23 mouse cellular contexts compared by ENCODE assay signal in genomic region chr12:51190754-51191153, GRCm38 (mm10).
DNase-seq lines count a peak whose midpoint lies in the region; ATAC-seq lines count a peak whose summit lies in the region.
"Had no signal": no experiment of that assay in that cellular context is flagged by ENCODE, and none has a peak within 500 bp of the region (broad histone marks: within the 10 kb centered on the region; RNA-seq: fewer than 3 reads in every experiment).

No protein-coding gene starts in this region.

- H3K27me3 ChIP-seq in forebrain, embryonic 11.5 days (ENCODE audit: control insufficient read depth, insufficient read depth, low read length), result no peaks in the 10 kb centered on the region
- peaks cover 19% of the 10 kb centered on the region for H3K27me3 ChIP-seq in forebrain, embryonic 10.5 days (ENCODE audit: poor library complexity, severe bottlenecking)
- H3K27me3 ChIP-seq in midbrain, embryonic 13.5 days, result peaks cover 5% of the 10 kb centered on the region
- H3K27me3 ChIP-seq in midbrain, embryonic 16.5 days (ENCODE audit: control insufficient read depth, insufficient read depth, low read depth, low read length), result no peaks in the 10 kb centered on the region
- H3K27me3 ChIP-seq in forebrain, embryonic 15.5 days, result no peaks in the 10 kb centered on the region
- H3K27me3 ChIP-seq: heart, embryonic 13.5 days; hindbrain, embryonic 12.5 days had no signal

- no peak overlapping the region for H3K9ac ChIP-seq in forebrain, embryonic 11.5 days (ENCODE audit: low read length)
- H3K9ac ChIP-seq in midbrain, embryonic 13.5 days (replicated peaks), result 0 out of 2 replicates have a peak overlapping the region, but pooled peaks have one; percentile 14
- H3K9ac ChIP-seq in midbrain, embryonic 16.5 days (ENCODE audit: low read depth, low read length), result no peak overlapping the region
- H3K9ac ChIP-seq in forebrain, embryonic 15.5 days (replicated peaks), result no peak overlapping the region
- H3K9ac ChIP-seq: heart, embryonic 13.5 days; hindbrain, embryonic 12.5 days had no signal

- H3K4me1 ChIP-seq in forebrain, embryonic 11.5 days (replicated peaks; ENCODE audit: control insufficient read depth, insufficient read depth, low read length), result peaks cover 4% of the 10 kb centered on the region; the same call in 1 of the 2 replicates
- H3K4me1 ChIP-seq in forebrain, embryonic 10.5 days, result peaks cover 26% of the 10 kb centered on the region
- peaks cover 9% of the 10 kb centered on the region for H3K4me1 ChIP-seq in midbrain, embryonic 13.5 days (replicated peaks)
- H3K4me1 ChIP-seq in midbrain, embryonic 16.5 days (ENCODE audit: control insufficient read depth, insufficient read depth, low read length), result peaks cover 5% of the 10 kb centered on the region; the same call in 1 of the 2 replicates
- peaks cover 54% of the 10 kb centered on the region for H3K4me1 ChIP-seq in forebrain, embryonic 15.5 days
- H3K4me1 ChIP-seq: heart, embryonic 13.5 days; limb, embryonic 10.5 days had no signal

- peak; percentile 57; the same call in 1 of the 2 replicates for ATAC-seq in forebrain, embryonic 11.5 days (replicated peaks; ENCODE audit: low FRiP score)
- peak; percentile 29; the same call in 1 of the 2 replicates for ATAC-seq in midbrain, embryonic 13.5 days
- no peak for ATAC-seq in midbrain, embryonic 16.5 days
- ATAC-seq in forebrain, embryonic 15.5 days (replicated peaks), result peak; percentile 27; the same call in 1 of the 2 replicates
- ATAC-seq: CD4-positive, CD25-positive, alpha-beta regulatory T cell, adult 4 months had no signal

- H3K4me3 ChIP-seq in forebrain, embryonic 11.5 days (ENCODE audit: low read depth, low read length), result no peak overlapping the region
- H3K4me3 ChIP-seq in forebrain, embryonic 10.5 days, result no peak overlapping the region
- H3K4me3 ChIP-seq in midbrain, embryonic 13.5 days (replicated peaks), result no peak overlapping the region
- no peak overlapping the region for H3K4me3 ChIP-seq in midbrain, embryonic 16.5 days (ENCODE audit: low read depth, low read length)
- no peak overlapping the region for H3K4me3 ChIP-seq in forebrain, embryonic 15.5 days
- H3K4me3 ChIP-seq: heart, adult 2 months; heart, embryonic 13.5 days; hindbrain, embryonic 12.5 days; limb, embryonic 10.5 days had no signal

- no peak for DNase-seq in forebrain, embryonic 11.5 days (ENCODE audit: low spot score)
- no peak for DNase-seq in forebrain, embryonic 10.5 days (ENCODE audit: extremely low spot score, low spot score)
- DNase-seq in frontal cortex, postnatal 36 days (ENCODE audit: low spot score in 2 of 2), result no peak
- DNase-seq in cerebellum, adult 8-10 months, result no peak
- DNase-seq: adrenal gland, postnatal 36 days; cerebellum, adult 11-12 months; cerebellum, postnatal 14 days; gastrocnemius, postnatal 36 days; heart, adult 2 months; heart, postnatal 14 days; kidney, adult 11 months; kidney, postnatal 4 days; layer of hippocampus, adult 9-11 months; right cerebral cortex, postnatal 25 days; spleen, adult 18-20 months; thymus, postnatal 14 days had no signal

- H3K9me3 ChIP-seq in forebrain, embryonic 11.5 days (ENCODE audit: control insufficient read depth, low read length), result no peaks in the 10 kb centered on the region
- no peaks in the 10 kb centered on the region for H3K9me3 ChIP-seq in forebrain, embryonic 10.5 days
- no peaks in the 10 kb centered on the region for H3K9me3 ChIP-seq in midbrain, embryonic 13.5 days
- no peaks in the 10 kb centered on the region for H3K9me3 ChIP-seq in midbrain, embryonic 16.5 days (replicated peaks; ENCODE audit: control insufficient read depth, low read length, poor library complexity, severe bottlenecking)
- no peaks in the 10 kb centered on the region for H3K9me3 ChIP-seq in forebrain, embryonic 15.5 days
- H3K9me3 ChIP-seq: heart, embryonic 13.5 days; hindbrain, embryonic 12.5 days; limb, embryonic 10.5 days had no signal

- peak overlapping the region; percentile 47; the same call in 1 of the 2 replicates for H3K27ac ChIP-seq in forebrain, embryonic 11.5 days (ENCODE audit: low read depth, low read length)
- no peak overlapping the region for H3K27ac ChIP-seq in forebrain, embryonic 10.5 days
- H3K27ac ChIP-seq in midbrain, embryonic 13.5 days, result no peak overlapping the region
- H3K27ac ChIP-seq in midbrain, embryonic 16.5 days (ENCODE audit: low read length), result no peak overlapping the region
- peak overlapping the region; percentile 62 for H3K27ac ChIP-seq in forebrain, embryonic 15.5 days (replicated peaks)
- H3K27ac ChIP-seq: heart, adult 2 months; heart, embryonic 13.5 days; hindbrain, embryonic 12.5 days; limb, embryonic 10.5 days had no signal

- no peaks in the 10 kb centered on the region for H3K36me3 ChIP-seq in forebrain, embryonic 11.5 days (ENCODE audit: control insufficient read depth, insufficient read depth, low read length)
- no peaks in the 10 kb centered on the region for H3K36me3 ChIP-seq in forebrain, embryonic 10.5 days (replicated peaks)
- no peaks in the 10 kb centered on the region for H3K36me3 ChIP-seq in midbrain, embryonic 13.5 days
- no peaks in the 10 kb centered on the region for H3K36me3 ChIP-seq in midbrain, embryonic 16.5 days (ENCODE audit: control insufficient read depth, insufficient read depth, low read length)
- H3K36me3 ChIP-seq in forebrain, embryonic 15.5 days, result no peaks in the 10 kb centered on the region
- H3K36me3 ChIP-seq: heart, embryonic 13.5 days; hindbrain, embryonic 12.5 days; limb, embryonic 10.5 days had no signal

- WGBS in forebrain, embryonic 11.5 days, result 9% methylated on average over 1 of the region's 1 CpGs
- 9% methylated on average over 1 of the region's 1 CpGs for WGBS in forebrain, embryonic 10.5 days
- 7% methylated on average over 1 of the region's 1 CpGs for WGBS in midbrain, embryonic 13.5 days
- 10% methylated on average over 1 of the region's 1 CpGs for WGBS in midbrain, embryonic 16.5 days
- WGBS in forebrain, embryonic 15.5 days, result 11% methylated on average over 1 of the region's 1 CpGs

- 0 out of 2 replicates have a peak overlapping the region, but pooled peaks have one; percentile 11 for H3K4me2 ChIP-seq in forebrain, embryonic 11.5 days (ENCODE audit: low read depth, low read length, severe bottlenecking)
- H3K4me2 ChIP-seq in midbrain, embryonic 13.5 days (replicated peaks), result no peak overlapping the region
- no peak overlapping the region for H3K4me2 ChIP-seq in midbrain, embryonic 16.5 days (ENCODE audit: low read length)
- H3K4me2 ChIP-seq in forebrain, embryonic 15.5 days (replicated peaks), result no peak overlapping the region
- H3K4me2 ChIP-seq: heart, embryonic 13.5 days; hindbrain, embryonic 12.5 days had no signal

Comparison
In these comparisons a context has a peak if more than half of its experiments do, and no peak if none do; other contexts are left out.
1. H3K27ac ChIP-seq: peak in forebrain, embryonic 11.5 days (single experiment) and forebrain, embryonic 15.5 days (single experiment); none in forebrain, embryonic 10.5 days (single experiment), midbrain, embryonic 13.5 days (single experiment) and midbrain, embryonic 16.5 days (single experiment).